9 mouse cellular contexts compared by ENCODE assay signal in the genomic region with DNA sequence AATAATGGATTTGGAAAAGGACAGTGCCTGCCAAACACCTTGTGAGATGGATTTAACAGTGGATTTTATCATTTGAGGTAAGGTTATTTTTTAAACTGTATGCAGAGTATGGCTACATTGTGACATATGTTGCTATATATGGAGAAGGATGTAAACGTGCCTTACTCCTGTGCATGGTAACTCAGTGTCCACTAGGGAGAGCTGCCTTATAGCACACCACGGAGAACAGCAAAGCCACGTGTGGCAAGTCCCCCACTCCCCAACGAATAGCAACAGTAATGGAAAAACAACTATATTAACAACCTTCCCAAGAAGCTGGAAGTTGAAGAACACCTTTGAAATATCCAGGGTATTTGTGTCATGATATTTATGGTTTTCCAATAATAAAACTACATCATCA.
DNase-seq lines count a peak whose midpoint lies in the region; ATAC-seq and TF ChIP-seq lines count a peak whose summit lies in the region.
"Had no signal": no experiment of that assay in that cellular context is flagged by ENCODE, and none has a peak within 500 bp of the region (broad histone marks: within the 10 kb centered on the region; RNA-seq: fewer than 3 reads in every experiment).

No protein-coding gene starts in this region.

- no peaks in the 10 kb centered on the region; the same call in 1 of the 2 replicates for H3K9me3 ChIP-seq in forebrain, embryonic 11.5 days (ENCODE audit: control insufficient read depth, low read length)
- H3K9me3 ChIP-seq in forebrain, embryonic 10.5 days: no peaks in the 10 kb centered on the region

- H3K4me1 ChIP-seq in forebrain, embryonic 11.5 days (replicated peaks; ENCODE audit: control insufficient read depth, insufficient read depth, low read length): peaks cover 2% of the 10 kb centered on the region; the same call in 1 of the 2 replicates
- peaks cover 30% of the 10 kb centered on the region for H3K4me1 ChIP-seq in forebrain, embryonic 10.5 days
- no peaks in the 10 kb centered on the region for H3K4me1 ChIP-seq in kidney, adult 2 months (ENCODE audit: control insufficient read depth, insufficient read depth, low read length)

- H3K27me3 ChIP-seq in forebrain, embryonic 11.5 days (ENCODE audit: control insufficient read depth, insufficient read depth, low read length): no peaks in the 10 kb centered on the region
- peaks cover 16% of the 10 kb centered on the region for H3K27me3 ChIP-seq in forebrain, embryonic 10.5 days (ENCODE audit: poor library complexity, severe bottlenecking)
- no peaks in the 10 kb centered on the region for H3K27me3 ChIP-seq in kidney, adult 2 months (replicated peaks; ENCODE audit: control insufficient read depth, insufficient read depth, low read length)

- no peaks in the 10 kb centered on the region for H3K36me3 ChIP-seq in forebrain, embryonic 11.5 days (ENCODE audit: control insufficient read depth, insufficient read depth, low read length)
- no peaks in the 10 kb centered on the region for H3K36me3 ChIP-seq in forebrain, embryonic 10.5 days (replicated peaks)
- no peaks in the 10 kb centered on the region for H3K36me3 ChIP-seq in kidney, adult 2 months (ENCODE audit: control insufficient read depth, insufficient read depth, low read length)

- DNase-seq in forebrain, embryonic 11.5 days (ENCODE audit: low spot score): no peak
- no peak for DNase-seq in forebrain, embryonic 10.5 days (ENCODE audit: extremely low spot score, low spot score)
- DNase-seq in ES-CJ7 (ENCODE audit: low read depth, low spot score): peak; percentile 6
- no peak for DNase-seq in urinary bladder, postnatal 4 days (ENCODE audit: low spot score in 2 of 2)
- no peak for DNase-seq in right cerebral cortex, adult 2 months (ENCODE audit: low spot score in 2 of 2)
- no peak for DNase-seq in kidney, adult 2 months

- H3K4me2 ChIP-seq in forebrain, embryonic 11.5 days (ENCODE audit: low read depth, low read length, severe bottlenecking): no peak overlapping the region

- no peak for TF ChIP-seq POLR2A in kidney, adult 2 months (IDR thresholded peaks at IDR 0.05; ENCODE audit: low read depth, low read length)

- no peak overlapping the region for H3K27ac ChIP-seq in forebrain, embryonic 11.5 days (ENCODE audit: low read depth, low read length)
- no peak overlapping the region for H3K27ac ChIP-seq in forebrain, embryonic 10.5 days
- H3K27ac ChIP-seq in kidney, adult 2 months (ENCODE audit: insufficient read depth, low read depth, low read length): no peak overlapping the region

- no peak; the same call in 1 of the 2 replicates for TF ChIP-seq CTCF in kidney, adult 2 months (conservative IDR thresholded peaks at IDR 0.05; ENCODE audit: insufficient read depth, insufficient read length, low read depth, low read length)

- 9% methylated on average over 4 of the region's 4 CpGs for WGBS in forebrain, embryonic 11.5 days
- WGBS in forebrain, embryonic 10.5 days: 24% methylated on average over 4 of the region's 4 CpGs
- 21% methylated on average over 4 of the region's 4 CpGs for WGBS in kidney, adult 2 months

- no peak overlapping the region for H3K9ac ChIP-seq in forebrain, embryonic 11.5 days (ENCODE audit: low read length)

- no peak overlapping the region for H3K4me3 ChIP-seq in forebrain, embryonic 11.5 days (ENCODE audit: low read depth, low read length)
- H3K4me3 ChIP-seq in forebrain, embryonic 10.5 days: no peak overlapping the region
- no peak overlapping the region for H3K4me3 ChIP-seq in kidney, adult 2 months (ENCODE audit: insufficient read depth, low read depth, low read length)

- ATAC-seq in forebrain, embryonic 11.5 days (replicated peaks; ENCODE audit: low FRiP score): peak; percentile 76
- ATAC-seq in granulocyte monocyte progenitor cell, adult 5-6 weeks (replicated peaks; ENCODE audit: poor library complexity, severe bottlenecking): peak; percentile 69
- peak; percentile 96 for ATAC-seq in megakaryocyte-erythroid progenitor cell, adult 5-6 weeks (replicated peaks; ENCODE audit: low FRiP score, low TSS enrichment, poor library complexity, severe bottlenecking)
- ATAC-seq: inflammation-experienced regulatory T-cells, adult 6 months had no signal
